Mouse (Mus musculus): ENCODE measurements around the gene Ncdn.
A peak's percentile ranks its signal among the peaks of the same experiment; 100 is the strongest.

Ncdn gene

GRCm38 (mm10) chr4:126752608-126753141 lies 563 bp downstream of the Ncdn start:
- peak in 1 of 2 experiments; percentile 47 for DNase-seq (ENCODE audit: inconsistent age in 2 of 2, low spot score in 1 of 2)

DNA sequence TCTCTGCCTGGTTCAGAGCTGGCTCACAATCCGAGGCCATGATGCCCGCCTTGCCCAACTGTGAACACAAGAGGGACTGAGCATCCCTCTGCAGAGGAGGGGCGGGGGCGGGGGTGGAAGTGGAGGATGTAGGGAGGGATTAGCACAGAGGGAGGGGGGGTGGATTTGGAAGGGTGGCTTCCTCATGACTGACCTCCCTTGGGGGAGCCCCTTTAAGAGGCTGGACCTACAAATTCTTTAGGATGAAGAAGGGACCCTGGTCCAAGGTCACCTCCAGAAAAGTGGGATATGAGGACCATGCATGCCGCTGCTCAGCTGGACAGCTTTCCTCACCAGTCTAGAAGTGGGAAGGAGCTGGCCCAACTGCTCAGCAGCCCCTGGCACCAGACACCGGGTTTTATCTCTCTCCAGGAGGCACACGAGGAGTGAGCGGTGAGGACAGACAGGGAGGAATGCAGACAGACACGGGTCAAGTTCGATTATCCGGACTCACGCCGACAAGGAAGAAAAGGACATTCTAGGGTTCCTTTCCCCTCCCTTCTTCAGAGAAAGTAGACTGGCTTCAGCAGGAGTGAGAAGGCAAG lies 1.1 kb downstream of the Ncdn start:
- peak; percentile 28 to 63 for DNase-seq (ENCODE audit: inconsistent age in 2 of 2, low spot score in 1 of 2)

- no peak for DNase-seq (ENCODE audit: inconsistent age in 2 of 2, low spot score in 1 of 2)
Observed at GRCm38 (mm10) chr4:126751556-126752023, 1.6 kb downstream of the Ncdn start.

DNA sequence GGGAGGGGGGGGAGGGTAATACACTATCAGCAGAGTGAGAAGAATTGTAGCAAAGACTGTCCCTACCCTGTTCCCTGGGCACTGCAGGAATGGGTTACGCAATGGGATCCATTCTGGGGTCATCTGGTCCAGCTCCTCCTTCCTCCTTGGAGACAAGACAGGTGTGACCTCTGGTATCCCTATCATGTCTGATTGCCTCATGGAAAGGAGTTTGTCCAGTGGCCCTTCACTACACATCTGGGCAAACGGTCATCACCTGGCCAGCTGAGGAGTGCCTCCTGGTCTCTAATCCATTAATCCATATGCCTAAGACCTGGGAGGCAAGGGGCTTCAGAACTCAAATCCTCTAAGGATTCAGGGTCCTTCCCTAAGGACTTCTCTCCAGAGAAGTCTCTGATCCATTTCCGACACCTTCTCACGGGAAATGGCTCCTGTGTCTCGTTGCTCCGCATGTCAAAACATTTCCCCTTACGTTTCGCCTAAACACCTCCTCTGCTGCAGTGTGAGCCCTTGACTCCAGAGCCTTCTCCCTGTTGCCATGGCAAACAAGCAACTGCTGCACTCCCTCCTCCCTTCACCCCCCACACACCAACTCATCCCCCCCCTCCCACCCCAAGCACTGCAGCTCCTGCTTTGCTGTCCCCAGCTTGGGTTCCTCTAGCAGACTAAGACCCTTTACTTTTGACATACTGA lies 2.2 kb downstream of the Ncdn start:
- peak in 1 of 2 experiments; percentile 24 for DNase-seq (ENCODE audit: inconsistent age in 2 of 2, low spot score in 1 of 2)

GRCm38 (mm10) chr4:126750046-126750683 lies 3.1 kb downstream of the Ncdn start:
- DNase-seq (ENCODE audit: inconsistent age in 2 of 2, low spot score in 1 of 2), result peak; percentile 28 to 65

DNA sequence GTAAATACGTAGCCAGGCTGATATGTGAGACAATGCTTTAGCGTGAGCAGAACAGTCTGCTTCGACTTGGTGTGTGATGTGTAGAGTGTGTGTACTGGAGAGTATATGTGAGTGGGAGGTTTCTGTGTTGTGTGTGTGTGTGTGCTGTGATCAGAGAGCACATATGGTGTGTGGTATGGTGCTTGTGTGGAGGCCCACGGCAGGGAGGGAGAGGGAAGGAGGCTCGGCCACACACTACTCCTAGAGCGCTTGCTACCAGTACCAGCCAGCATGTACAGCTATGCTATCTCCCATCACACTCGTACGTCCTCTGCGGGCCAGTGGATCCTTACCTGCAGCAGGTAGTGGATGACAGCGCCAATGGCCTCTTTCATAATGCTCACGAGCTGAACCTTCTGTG lies 3.7 kb downstream of the Ncdn start:
- peak in 1 of 2 experiments; percentile 21 for DNase-seq (ENCODE audit: inconsistent age in 2 of 2, low spot score in 1 of 2)

DNA sequence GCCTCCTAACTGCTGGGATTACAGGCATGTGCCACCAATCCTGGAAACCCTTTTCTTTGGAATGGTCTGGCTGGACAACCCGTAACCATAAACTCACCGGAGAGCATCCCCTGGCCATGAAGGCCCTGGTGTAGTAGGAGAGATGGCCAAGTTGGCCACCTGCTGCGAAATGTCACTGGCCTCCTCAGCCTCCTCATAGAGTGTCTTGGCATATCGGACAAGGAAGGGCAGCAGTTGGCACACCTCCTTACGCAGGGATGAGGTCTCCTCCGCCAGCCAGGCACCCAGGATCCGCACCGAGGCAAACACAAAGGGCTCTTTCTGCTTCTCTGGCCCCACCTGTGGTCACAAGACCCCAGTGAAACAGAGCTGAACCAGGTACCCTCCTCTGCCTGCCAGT lies 4.9 kb downstream of the Ncdn start:
- DNase-seq (ENCODE audit: inconsistent age in 2 of 2, low spot score in 1 of 2), result no peak

GRCm38 (mm10) chr4:126746194-126746840 lies 6.9 kb downstream of the Ncdn start:
- no peak for DNase-seq (ENCODE audit: inconsistent age in 2 of 2, low spot score in 1 of 2)

DNA sequence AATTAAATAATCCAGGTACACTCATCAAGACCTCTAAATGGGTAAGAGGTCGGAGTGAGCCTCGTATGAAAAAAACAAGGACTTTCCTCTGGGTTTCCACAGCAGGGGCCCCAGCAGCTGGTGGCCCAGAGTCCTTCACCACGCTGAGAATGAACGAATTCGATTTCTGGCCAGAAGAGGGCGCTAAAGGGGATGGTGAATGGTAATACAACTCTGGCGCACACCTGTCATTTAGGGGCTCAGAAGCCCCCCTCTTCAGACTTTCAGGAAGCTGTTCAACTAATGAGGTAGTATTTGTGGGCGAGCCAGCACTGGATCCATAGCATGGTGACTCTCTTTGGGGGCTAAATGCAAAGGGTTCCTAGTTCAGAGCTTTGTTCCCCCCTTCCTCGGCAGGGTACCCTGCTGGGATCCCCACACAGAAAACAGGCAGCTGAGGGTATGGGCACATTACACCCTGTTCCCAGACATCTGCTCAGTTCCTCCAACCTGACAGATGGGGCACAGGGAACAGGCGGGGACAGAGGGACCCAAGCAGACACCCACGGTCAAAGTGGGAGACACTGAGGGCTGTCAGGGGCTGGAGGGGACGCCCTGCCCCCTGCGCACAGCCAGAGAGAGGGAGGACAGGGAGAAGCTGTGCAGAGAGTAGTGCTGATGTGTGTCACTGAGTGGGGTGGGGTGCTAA lies 7.6 kb downstream of the Ncdn start:
- DNase-seq (ENCODE audit: inconsistent age in 2 of 2, low spot score in 1 of 2), result peak; percentile 43 to 83

- peak in 1 of 2 experiments; percentile 35 for DNase-seq (ENCODE audit: inconsistent age in 2 of 2, low spot score in 1 of 2)
Observed at GRCm38 (mm10) chr4:126744831-126745230, 8.4 kb downstream of the Ncdn start.

DNA sequence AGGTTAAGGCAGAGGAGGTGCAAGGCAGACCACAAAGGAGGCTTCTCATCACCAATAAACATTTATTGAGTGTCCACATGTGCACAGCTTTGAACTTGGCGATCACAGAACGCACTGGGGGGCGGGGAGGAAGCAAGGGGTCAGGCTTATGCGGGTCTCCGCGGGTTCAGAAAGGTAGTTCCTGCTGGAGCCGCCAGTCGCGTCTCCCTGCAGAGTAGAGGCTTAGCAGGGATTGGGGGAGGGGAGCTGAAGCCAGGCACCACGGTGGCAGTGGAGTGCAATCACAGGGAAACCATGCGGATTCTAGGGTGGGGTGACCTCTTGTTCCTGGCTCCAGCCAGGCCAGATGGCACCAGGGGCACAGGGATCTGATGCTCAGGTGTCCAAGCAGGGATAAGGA lies 9.5 kb downstream of the Ncdn start:
- peak in 1 of 2 experiments; percentile 29 for DNase-seq (ENCODE audit: inconsistent age in 2 of 2, low spot score in 1 of 2)

GRCm38 (mm10) chr4:126742976-126743375 lies 10.3 kb downstream of the Ncdn start:
- DNase-seq (ENCODE audit: inconsistent age in 2 of 2, low spot score in 1 of 2), result peak in 1 of 2 experiments; percentile 23

DNA sequence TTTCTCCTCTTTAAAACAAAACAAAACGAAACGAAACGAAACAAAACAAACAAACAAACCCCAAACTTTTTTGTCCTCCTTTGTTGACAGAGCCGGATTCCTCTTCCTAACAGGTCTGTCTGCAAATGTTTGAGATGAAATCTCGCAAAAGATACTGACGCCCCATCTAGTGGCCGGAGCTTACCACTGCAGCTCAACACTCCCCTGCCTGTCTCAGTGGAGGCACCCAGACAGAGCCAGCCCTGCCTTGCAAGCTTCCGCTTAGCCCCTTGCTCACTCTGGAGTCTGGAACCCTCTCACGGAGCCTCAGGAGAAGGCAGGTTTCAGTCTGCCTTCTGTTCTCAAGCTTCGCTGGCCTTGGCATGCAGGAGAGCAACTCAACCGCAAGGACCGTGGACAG lies 11.8 kb downstream of the Ncdn start:
- DNase-seq (ENCODE audit: inconsistent age in 2 of 2, low spot score in 1 of 2), result peak; percentile 77 to 93

- peak in 1 of 2 experiments; percentile 45 for DNase-seq (ENCODE audit: inconsistent age in 2 of 2, low spot score in 1 of 2)
Observed at GRCm38 (mm10) chr4:126739966-126740676, 13.1 kb downstream of the Ncdn start.

DNA sequence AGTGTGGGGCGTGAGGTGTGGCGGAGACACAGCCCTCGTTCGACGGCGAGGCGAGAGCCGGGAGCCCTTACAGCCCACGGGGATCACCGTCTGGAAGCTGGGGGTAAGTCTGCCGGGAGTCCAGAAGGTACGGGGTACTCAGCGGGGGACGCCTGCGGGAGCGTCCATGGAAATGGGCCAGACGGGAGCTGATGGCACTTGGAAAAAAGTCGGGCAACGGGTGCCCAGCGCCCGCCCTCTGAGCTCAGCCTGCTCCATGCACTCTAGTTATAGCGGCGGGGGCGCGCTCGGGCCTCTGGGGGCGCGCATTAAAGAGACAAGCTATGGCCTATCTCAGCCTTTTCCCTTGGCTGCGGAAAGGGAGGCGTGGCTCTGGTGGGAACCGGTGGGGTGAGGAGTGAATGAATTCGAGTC lies 17.2 kb downstream of the Ncdn start, which contains the start of gene Tfap2e:
Tfap2e (minus strand) TSS at position 240 of the 414 bp plus-strand sequence.
- DNase-seq (ENCODE audit: inconsistent age in 2 of 2, low spot score in 1 of 2), result peak in 1 of 2 experiments; percentile 56

DNA sequence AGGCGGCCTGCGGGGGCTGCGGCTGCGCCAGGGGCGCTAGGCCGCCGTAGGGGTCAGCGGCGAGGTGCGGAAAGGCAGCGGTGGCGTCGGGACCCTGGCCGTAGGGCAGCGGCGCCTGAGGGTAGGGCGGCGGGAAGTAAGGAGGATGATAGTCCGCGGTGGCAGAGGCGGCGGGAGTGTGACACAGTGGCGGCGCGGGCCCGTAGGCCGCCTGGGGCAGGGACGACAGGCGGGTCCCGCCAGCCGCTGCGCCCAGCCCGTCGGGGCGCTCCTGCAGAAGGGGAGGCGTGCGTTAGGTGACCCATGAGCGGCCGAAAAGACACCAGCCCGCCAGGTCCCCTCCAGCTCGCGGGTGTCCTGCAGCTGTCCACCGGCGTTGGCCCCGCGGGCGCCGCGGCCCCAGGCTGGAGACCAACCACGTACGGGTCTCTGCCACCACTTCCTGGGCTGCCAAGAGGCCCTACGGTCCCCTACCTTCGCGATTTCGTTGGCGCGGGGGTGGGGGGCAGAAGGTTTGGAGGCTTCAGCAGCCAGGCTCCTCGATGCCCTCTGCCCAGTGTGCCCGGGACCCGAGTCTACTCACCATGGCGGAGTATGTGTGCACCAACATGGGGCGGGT lies 17.7 kb downstream of the Ncdn start:
- DNase-seq (ENCODE audit: inconsistent age in 2 of 2, low spot score in 1 of 2), result peak in 1 of 2 experiments; percentile 36

- peak in 1 of 2 experiments; percentile 30 for DNase-seq (ENCODE audit: inconsistent age in 2 of 2, low spot score in 1 of 2)
Observed at GRCm38 (mm10) chr4:126734700-126735381, 18.4 kb downstream of the Ncdn start.

GRCm38 (mm10) chr4:126734001-126734603 lies 19.1 kb downstream of the Ncdn start:
- no peak for DNase-seq (ENCODE audit: inconsistent age in 2 of 2, low spot score in 1 of 2)
